Mouse (Mus musculus) midbrain, embryonic 15.5 days (tissue): ENCODE results near the gene Sox15. TPM values are rescaled to one million over a fixed set of nuclear protein-coding genes. Genes with fewer than 3 reads are reported as not detected.
A peak's percentile ranks its signal among the peaks of the same experiment; 100 is the strongest.

Source experiments
- ATAC-seq: fragments of 200-750 bp; cut with Nextera tagmentation; replicated peaks from 2 replicates; pipeline ENCODE4 v1.8.0; 2017; ENCODE audit warnings: moderate TSS enrichment
- H3K27ac ChIP-seq: fragments of 300-500 bp; sonication (generic); 2 replicates; pipeline ENCODE4 v1.5.1; 2015; ENCODE audit warnings: mild to moderate bottlenecking, inconsistent platforms
- H3K27me3 ChIP-seq: fragments of 300-500 bp; sonication (generic); replicated peaks from 2 replicates; pipeline ENCODE4 v1.6.1; 2015; ENCODE audit warnings: inconsistent platforms
- H3K36me3 ChIP-seq: fragments of 300-500 bp; sonication (generic); replicated peaks from 2 replicates; pipeline ENCODE4 v1.6.1; 2015; ENCODE audit warnings: inconsistent platforms
- H3K4me1 ChIP-seq: fragments of 300-500 bp; sonication (generic); 2 replicates; pipeline ENCODE4 v1.6.1; 2015; ENCODE audit warnings: inconsistent platforms
- H3K4me2 ChIP-seq: fragments of 300-500 bp; sonication (generic); 2 replicates; pipeline ENCODE4 v1.6.1; 2015; ENCODE audit warnings: inconsistent platforms, mild to moderate bottlenecking, moderate library complexity
- H3K4me3 ChIP-seq: fragments of 300-500 bp; sonication (generic); 2 replicates; pipeline ENCODE4 v1.5.1; 2015; ENCODE audit warnings: mild to moderate bottlenecking, inconsistent platforms
- H3K9ac ChIP-seq: fragments of 300-500 bp; sonication (generic); 2 replicates; pipeline ENCODE4 v1.6.1; 2015; ENCODE audit warnings: mild to moderate bottlenecking, inconsistent platforms
- H3K9me3 ChIP-seq: fragments of 300-500 bp; sonication (generic); 2 replicates; pipeline ENCODE4 v1.6.1; 2016; ENCODE audit warnings: inconsistent platforms
- WGBS: fragments of 180-500 bp; shearing (Covaris S2); methylation state at CpG from one replicate; pipeline ENCODE4 v1.1.7; 2015; ENCODE audit warnings: mixed read lengths; 5-methylcytosine and 5-hydroxymethylcytosine counted together
- polyA plus RNA-seq: library from polyadenylated mRNA; unstranded; fragments of >200 nt; fragmentation: Nextera tagmentation; extraction: Ambion mirVana; gene quantifications from 2 replicates; pipeline ENCODE4 v1.2.1, GENCODE M21; 2015

Gene Sox15
- polyA plus RNA-seq, 1 experiment from 2014 or later: not detected

DNA sequence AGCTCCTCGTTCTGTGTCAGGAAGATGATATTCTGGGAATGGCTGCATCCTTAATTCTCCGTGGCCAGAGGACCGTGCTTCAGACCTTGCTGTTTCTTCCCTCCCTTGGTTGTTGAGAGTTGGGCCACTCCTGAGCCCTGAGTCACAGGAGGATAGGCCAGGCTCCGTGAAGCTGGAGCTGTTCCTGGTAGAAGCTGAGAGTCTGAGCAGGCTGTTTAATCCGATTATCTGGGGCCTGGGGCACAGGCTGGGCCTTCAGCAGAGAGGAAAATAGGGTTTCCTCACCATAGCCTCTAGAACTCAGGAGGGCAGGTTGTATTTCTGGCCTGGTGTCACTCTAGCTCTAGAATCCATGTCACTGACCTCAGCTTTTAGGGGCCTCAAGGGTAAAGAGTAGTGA is 1.7 kb upstream of the Sox15 start:
- H3K4me2 ChIP-seq: no peak overlapping the region
- no peak overlapping the region for H3K9ac ChIP-seq
- peaks cover 9% of the 10 kb centered on the region for H3K4me1 ChIP-seq
- H3K27me3 ChIP-seq: no peaks in the 10 kb centered on the region
- no peaks in the 10 kb centered on the region for H3K9me3 ChIP-seq
- no peak for ATAC-seq
- no peak overlapping the region for H3K4me3 ChIP-seq
- H3K36me3 ChIP-seq: peaks cover 58% of the 10 kb centered on the region
- peak overlapping the region; percentile 43; the same call in 1 of the 2 replicates for H3K27ac ChIP-seq
- 53% methylated on average over 5 of the region's 5 CpGs for WGBS

- no peak overlapping the region for H3K4me3 ChIP-seq
- 47% methylated on average over 9 of the region's 9 CpGs for WGBS
- H3K9me3 ChIP-seq: no peaks in the 10 kb centered on the region
- H3K27ac ChIP-seq: no peak overlapping the region
- H3K36me3 ChIP-seq: peaks cover 51% of the 10 kb centered on the region
- H3K27me3 ChIP-seq: no peaks in the 10 kb centered on the region
- no peak overlapping the region for H3K4me2 ChIP-seq
- no peak overlapping the region for H3K9ac ChIP-seq
- ATAC-seq: no peak
- peaks cover 9% of the 10 kb centered on the region for H3K4me1 ChIP-seq
Measured at GRCm38 (mm10) chr11:69654760-69655159, 354 bp upstream of the Sox15 start.

GRCm38 (mm10) chr11:69656065-69656455 is 946 bp downstream of the Sox15 start:
- Histone ChIP-seq H3K9me3 (no peaks in the 10 kb centered on the region), H3K27ac (no peak overlapping the region), H3K9ac (no peak overlapping the region), H3K4me3 (no peak overlapping the region), H3K27me3 (no peaks in the 10 kb centered on the region), H3K4me1 (peaks cover 18% of the 10 kb centered on the region), H3K36me3 (peaks cover 38% of the 10 kb centered on the region), H3K4me2 (no peak overlapping the region)
- 89% methylated on average over 5 of the region's 5 CpGs for WGBS
- no peak for ATAC-seq

- peaks cover 26% of the 10 kb centered on the region for H3K4me1 ChIP-seq
- no peak overlapping the region for H3K27ac ChIP-seq
- no peak for ATAC-seq
- no peak overlapping the region for H3K4me2 ChIP-seq
- peaks cover 32% of the 10 kb centered on the region for H3K36me3 ChIP-seq
- 83% methylated on average over 10 of the region's 10 CpGs for WGBS
- H3K4me3 ChIP-seq: no peak overlapping the region
- H3K9ac ChIP-seq: no peak overlapping the region
- no peaks in the 10 kb centered on the region for H3K9me3 ChIP-seq
- no peaks in the 10 kb centered on the region for H3K27me3 ChIP-seq
Measured at GRCm38 (mm10) chr11:69656617-69657461, 1.7 kb downstream of the Sox15 start.

- ATAC-seq: no peak
- no peak overlapping the region for H3K4me2 ChIP-seq
- no peak overlapping the region for H3K9ac ChIP-seq
- H3K27me3 ChIP-seq: no peaks in the 10 kb centered on the region
- H3K36me3 ChIP-seq: peaks cover 25% of the 10 kb centered on the region
- H3K9me3 ChIP-seq: no peaks in the 10 kb centered on the region
- peaks cover 26% of the 10 kb centered on the region for H3K4me1 ChIP-seq
- H3K27ac ChIP-seq: no peak overlapping the region
- no peak overlapping the region for H3K4me3 ChIP-seq
- 87% methylated on average over 15 of the region's 15 CpGs for WGBS
Measured at GRCm38 (mm10) chr11:69657462-69657881, 2.4 kb downstream of the Sox15 start.

DNA sequence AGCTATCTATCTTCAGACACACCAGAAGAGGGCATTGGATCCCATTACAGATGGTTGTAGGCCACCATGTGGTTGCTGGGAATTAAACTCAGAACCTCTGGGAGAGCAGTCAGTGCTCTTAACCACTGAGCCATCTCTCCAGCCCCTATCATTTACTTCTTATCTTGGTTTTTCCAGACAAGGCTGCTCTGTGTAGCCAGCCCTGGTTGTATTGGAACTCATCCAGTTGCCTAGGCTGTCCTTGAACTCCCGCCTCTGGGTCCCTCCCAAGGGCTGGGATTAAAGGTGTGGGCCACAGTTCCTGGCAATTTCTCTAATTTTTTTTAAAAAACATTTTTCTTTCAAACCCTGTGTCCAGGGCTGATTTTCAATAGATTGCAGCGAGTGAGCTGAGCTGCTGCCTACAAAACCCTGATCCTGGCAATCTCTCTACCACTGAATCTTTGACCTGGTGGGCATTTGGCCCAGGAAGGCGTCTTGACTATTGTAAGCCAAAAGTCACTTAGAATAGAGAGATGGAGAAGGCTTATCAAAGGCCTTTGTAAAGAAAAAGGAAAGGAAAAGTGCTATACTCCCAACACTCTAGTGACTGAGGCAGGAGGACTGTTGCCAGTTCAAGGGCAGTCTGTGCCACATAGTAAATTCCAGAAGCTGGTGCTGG is 6.2 kb downstream of the Sox15 start:
- H3K36me3 ChIP-seq: peaks cover 42% of the 10 kb centered on the region
- 76% methylated on average over 3 of the region's 3 CpGs for WGBS

DNA sequence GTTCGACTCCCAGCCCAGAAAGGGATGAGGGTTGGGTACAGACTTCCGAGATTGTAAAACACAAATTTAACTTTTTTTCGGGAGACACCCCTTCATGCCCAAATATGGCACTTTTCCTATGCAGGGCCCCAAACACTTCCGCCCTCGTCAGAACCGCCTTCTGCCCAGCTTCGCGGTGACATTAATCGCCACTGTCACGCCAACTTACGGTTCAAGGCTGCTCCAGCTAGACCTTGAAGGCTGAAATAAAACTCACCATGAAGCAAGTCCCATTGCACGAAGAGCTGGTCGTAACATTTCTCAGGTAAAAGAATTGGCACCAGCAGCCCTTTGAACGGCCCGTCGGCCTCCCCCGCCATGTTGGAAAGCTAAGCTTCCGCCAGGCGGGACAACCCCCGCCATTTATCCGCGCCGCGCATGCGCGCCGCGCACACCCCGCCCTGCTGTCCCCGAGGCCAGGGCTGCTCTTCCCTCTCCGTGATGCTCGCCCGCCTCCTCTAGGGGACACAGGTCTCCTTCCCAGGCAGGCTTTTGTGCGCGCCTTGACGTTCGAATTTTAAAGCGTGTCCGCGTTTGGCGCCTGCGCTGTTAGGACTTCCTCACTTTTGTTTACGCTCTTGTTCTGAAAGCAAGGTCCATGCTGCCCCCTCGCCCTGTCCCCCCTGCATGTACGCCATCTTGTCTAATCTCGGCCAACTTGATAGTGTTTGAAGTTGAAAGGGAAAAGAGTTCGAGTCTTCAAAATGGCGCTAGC is 7.3 kb downstream of the Sox15 start, which contains the start of gene Mpdu1:
Gene Mpdu1, minus strand, starts transcription at position 430 of the 754 bp plus-strand sequence.
- H3K9ac ChIP-seq: peak within 1 kb of the TSS; percentile 69
- H3K36me3 ChIP-seq: peaks cover 38% of the 10 kb centered on the region
- no peaks in the 10 kb centered on the region for H3K27me3 ChIP-seq
- H3K27ac ChIP-seq: peak within 1 kb of the TSS; percentile 97
- H3K9me3 ChIP-seq: no peaks in the 10 kb centered on the region
- H3K4me1 ChIP-seq: peaks cover 28% of the 10 kb centered on the region
- H3K4me3 ChIP-seq: peak within 1 kb of the TSS; percentile 67
- ATAC-seq: peak; percentile 95
- H3K4me2 ChIP-seq: peak within 1 kb of the TSS; percentile 61
- under 1% methylated on average over 48 of the region's 48 CpGs for WGBS

More for the DNA sequence above, 6.2 kb downstream of the Sox15 start:
- ATAC-seq: no peak
- Histone ChIP-seq H3K9me3 (no peaks in the 10 kb centered on the region), H3K4me1 (peaks cover 31% of the 10 kb centered on the region), H3K27ac (peak overlapping the region; percentile 97), H3K27me3 (no peaks in the 10 kb centered on the region), H3K4me3 (peak overlapping the region; percentile 67), H3K9ac (peak overlapping the region; percentile 69), H3K4me2 (peak overlapping the region; percentile 61)

- H3K27ac ChIP-seq: peak overlapping the region; percentile 97
- H3K9me3 ChIP-seq: no peaks in the 10 kb centered on the region
- WGBS: 70% methylated on average over 13 of the region's 13 CpGs
- H3K9ac ChIP-seq: peak overlapping the region; percentile 48
- no peaks in the 10 kb centered on the region for H3K27me3 ChIP-seq
- H3K4me2 ChIP-seq: peak overlapping the region; percentile 61
- peaks cover 37% of the 10 kb centered on the region for H3K36me3 ChIP-seq
- peaks cover 28% of the 10 kb centered on the region for H3K4me1 ChIP-seq
- peak overlapping the region; percentile 67 for H3K4me3 ChIP-seq
- peak; percentile 41 for ATAC-seq
Measured at GRCm38 (mm10) chr11:69662967-69663671, 8.0 kb downstream of the Sox15 start.

GRCm38 (mm10) chr11:69663795-69664194 is 8.7 kb downstream of the Sox15 start:
- 89% methylated on average over 6 of the region's 6 CpGs for WGBS
- Histone ChIP-seq H3K27me3 (no peaks in the 10 kb centered on the region), H3K9me3 (no peaks in the 10 kb centered on the region), H3K4me3 (no peak overlapping the region), H3K4me2 (no peak overlapping the region), H3K4me1 (peaks cover 32% of the 10 kb centered on the region), H3K27ac (peak overlapping the region; percentile 97), H3K36me3 (peaks cover 43% of the 10 kb centered on the region), H3K9ac (no peak overlapping the region)
- ATAC-seq: no peak

- H3K36me3 ChIP-seq: peaks cover 49% of the 10 kb centered on the region
- H3K4me3 ChIP-seq: no peak overlapping the region
- 93% methylated on average over 7 of the region's 7 CpGs for WGBS
- ATAC-seq: no peak
- H3K27me3 ChIP-seq: no peaks in the 10 kb centered on the region
- no peaks in the 10 kb centered on the region for H3K9me3 ChIP-seq
- no peak overlapping the region for H3K27ac ChIP-seq
- H3K9ac ChIP-seq: no peak overlapping the region
- H3K4me1 ChIP-seq: peaks cover 41% of the 10 kb centered on the region
- no peak overlapping the region for H3K4me2 ChIP-seq
Measured at GRCm38 (mm10) chr11:69664841-69665240, 9.7 kb downstream of the Sox15 start.

GRCm38 (mm10) chr11:69665457-69665960 is 10.4 kb downstream of the Sox15 start:
- H3K4me2 ChIP-seq: no peak overlapping the region
- no peak overlapping the region for H3K4me3 ChIP-seq
- H3K36me3 ChIP-seq: peaks cover 50% of the 10 kb centered on the region
- no peak for ATAC-seq
- H3K27me3 ChIP-seq: no peaks in the 10 kb centered on the region
- H3K27ac ChIP-seq: 0 out of 2 replicates have a peak overlapping the region, but pooled peaks have one; percentile 17
- H3K4me1 ChIP-seq: peaks cover 43% of the 10 kb centered on the region
- no peak overlapping the region for H3K9ac ChIP-seq
- 83% methylated on average over 9 of the region's 9 CpGs for WGBS
- H3K9me3 ChIP-seq: no peaks in the 10 kb centered on the region
